Mouse (Mus musculus): Measurements from ENCODE around the gene Gm21866.
"Not testable (repeated sequence)": the region's sequence is repeated elsewhere in the genome, so short reads cannot be mapped to it uniquely, and the experiment has no call there.

GRCm38 (mm10) chrY:13465479-13465878 is at the start of gene Gm21866:
- not testable (repeated sequence) for TF ChIP-seq POLR2AphosphoS5 (IDR thresholded peaks at IDR 0.05; ENCODE audit: insufficient replicate concordance, low read depth, low read length); CTCF (IDR thresholded peaks at IDR 0.05; ENCODE audit: low read depth, low read length)

All from G1E (cell line).